Mouse (Mus musculus) gastrocnemius, postnatal 14 days (tissue): ENCODE data around the gene Ifnl2. TPM values are rescaled to one million over a fixed set of nuclear protein-coding genes. Genes with fewer than 3 reads are reported as not detected.

Experiments used
- DNase-seq: peaks from one replicate; pipeline ENCODE4 v3.0.0; 2021; ENCODE audit warnings: mixed read lengths
- intact Hi-C: fragments of 180-260 bp; cut with DNase I; formaldehyde crosslinking; loops from one replicate; pipeline ENCODE4 v1.15.1; 2025; ENCODE audit warnings: low total_unique reads
- total RNA-seq, 2 experiments: library from RNA; stranded (reverse); gene quantifications; 2 replicates each; pipeline ENCODE4 v1.2.3; 2021

Gene Ifnl2
- total RNA-seq, 2 experiments from 2014 or later = not detected

DNA sequence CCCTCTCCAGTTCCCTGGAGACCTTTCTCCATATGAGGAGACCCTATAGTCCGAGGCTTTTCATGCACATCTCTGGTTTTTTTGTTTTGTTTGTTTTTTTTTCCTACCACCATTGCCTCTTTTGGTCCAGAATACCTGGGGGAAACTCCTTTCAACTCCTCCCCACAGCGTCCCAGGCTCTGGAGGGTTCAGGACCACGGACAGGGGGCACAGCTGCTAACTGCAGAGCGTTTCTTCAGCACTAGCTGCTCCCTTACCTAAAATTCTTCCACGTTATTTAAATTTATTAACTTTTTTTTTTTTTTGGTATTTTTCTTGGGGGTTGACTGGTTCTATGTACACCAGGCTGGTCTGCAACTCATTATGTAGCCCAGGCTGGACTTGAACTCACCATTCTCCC, 4.7 kb downstream of the Ifnl2 start:
- intact Hi-C loops = no loop called here
- no peak for DNase-seq

DNA sequence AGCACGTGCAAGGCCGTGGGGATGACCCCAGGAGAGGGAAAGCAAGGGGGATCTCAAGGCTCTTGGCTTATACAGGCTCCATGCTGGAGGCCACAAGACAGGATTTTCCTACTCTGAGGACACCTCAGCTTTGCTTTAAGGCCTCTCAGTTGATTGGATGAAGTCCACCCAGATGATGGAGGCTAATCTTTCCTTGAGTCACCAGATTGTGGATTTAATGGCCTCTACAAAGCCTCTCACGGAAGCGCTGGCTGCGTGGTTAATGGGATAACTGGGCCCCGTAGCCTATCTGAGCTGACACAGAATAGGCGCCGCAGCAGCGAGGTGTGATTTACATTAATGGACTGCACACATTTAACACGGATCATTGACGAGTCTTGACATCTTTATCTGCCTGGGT, 14.8 kb downstream of the Ifnl2 start:
- DNase-seq = no peak
- intact Hi-C loops = no loop called here

DNA sequence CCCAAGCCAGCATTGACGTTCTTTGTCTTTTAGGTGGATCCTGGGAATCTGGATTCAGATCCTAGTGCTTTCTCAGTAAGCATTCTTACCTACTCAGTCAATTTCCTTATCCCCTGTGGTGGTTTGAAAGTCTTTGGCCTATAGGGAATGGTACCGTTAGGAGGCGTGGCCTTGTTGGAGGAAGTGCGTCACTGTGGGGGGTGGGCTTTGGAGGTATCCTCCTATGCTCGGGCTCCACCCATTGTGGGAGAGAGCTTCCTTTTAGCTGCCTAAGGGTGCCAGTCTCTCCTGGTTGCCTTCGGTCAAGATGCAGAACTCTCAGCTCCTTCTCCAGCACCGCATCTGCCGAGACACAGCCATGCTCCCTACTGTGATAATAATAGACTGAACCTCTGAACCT, 17.9 kb downstream of the Ifnl2 start:
- intact Hi-C loops = loop anchor here (5.0 kb wide), 1 partner anchor 110 kb away; no protein-coding TSS in a partner anchor
- no peak for DNase-seq

DNA sequence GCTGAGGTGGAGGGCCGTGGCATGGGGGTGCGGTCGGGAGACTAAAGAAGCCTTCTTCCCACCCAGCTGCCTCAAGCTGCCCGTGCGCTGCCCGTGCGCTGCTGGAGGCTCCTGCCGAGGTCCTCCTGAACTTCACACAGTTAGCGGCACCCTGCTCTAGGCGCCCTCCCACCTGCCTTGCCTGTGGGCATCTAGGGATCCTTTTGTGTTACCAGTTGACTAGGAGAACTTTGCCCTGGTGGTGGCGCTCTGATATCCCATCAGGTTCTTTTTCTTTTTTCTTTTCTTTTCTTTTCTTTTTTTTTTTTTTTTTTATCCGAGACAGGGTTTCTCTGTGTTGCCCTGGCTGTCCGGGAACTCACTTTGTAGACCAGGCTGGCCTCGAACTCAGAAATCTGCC, 19.4 kb downstream of the Ifnl2 start:
- intact Hi-C loops = loop anchor here (5.0 kb wide), 1 partner anchor 111 kb away; no protein-coding TSS in a partner anchor
- DNase-seq = no peak

DNA sequence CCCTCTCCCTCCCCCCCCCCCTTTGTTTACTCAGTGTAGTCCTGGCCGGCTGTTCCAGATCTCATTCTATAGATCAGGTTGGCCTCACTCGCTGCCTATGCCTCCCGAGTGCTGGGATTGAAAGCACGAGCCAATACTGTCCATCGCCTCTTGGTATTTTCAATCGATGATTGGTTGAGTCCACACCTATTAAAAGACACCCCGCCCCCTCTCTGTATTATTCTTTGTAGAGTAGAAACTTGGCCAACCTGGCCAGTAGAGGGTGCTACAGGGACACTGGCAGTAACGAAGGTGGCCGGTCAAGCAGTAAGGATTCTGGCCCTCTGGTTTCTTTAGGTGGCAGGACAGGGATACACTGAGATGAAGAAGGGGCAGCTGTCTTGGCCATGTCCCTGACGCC, 19.8 kb downstream of the Ifnl2 start:
- DNase-seq = peak; percentile 22
- intact Hi-C loops = loop anchor here (5.0 kb wide), 1 partner anchor 112 kb away; no protein-coding TSS in a partner anchor

DNA sequence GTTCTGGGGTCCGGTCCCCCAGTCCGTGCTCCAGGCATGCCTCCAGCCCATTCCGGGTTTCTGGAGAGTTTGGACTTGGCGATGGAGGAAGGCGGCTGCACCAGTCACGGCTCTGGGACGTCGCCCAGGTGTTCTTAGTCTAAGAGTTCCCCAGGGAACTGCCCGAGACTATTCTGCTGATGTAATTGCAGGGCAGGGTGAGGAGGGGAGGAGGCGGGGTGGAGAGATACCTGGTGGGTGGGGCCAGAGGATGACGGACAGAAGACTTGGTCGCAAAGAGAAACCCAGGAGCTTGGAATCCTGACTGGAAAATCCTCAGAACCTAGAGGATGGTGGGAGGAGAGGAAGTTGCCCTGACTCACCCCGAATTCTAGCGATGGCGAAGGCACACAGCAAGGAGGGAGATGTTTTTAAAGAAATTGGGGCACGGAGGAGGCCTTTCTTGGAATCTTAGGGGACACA, 22.2 kb downstream of the Ifnl2 start:
- intact Hi-C loops = loop anchor here (10.0 kb wide), 1 partner anchor 57 kb away; the partner anchor contains the start of genes Nccrp1 and Sycn

DNA sequence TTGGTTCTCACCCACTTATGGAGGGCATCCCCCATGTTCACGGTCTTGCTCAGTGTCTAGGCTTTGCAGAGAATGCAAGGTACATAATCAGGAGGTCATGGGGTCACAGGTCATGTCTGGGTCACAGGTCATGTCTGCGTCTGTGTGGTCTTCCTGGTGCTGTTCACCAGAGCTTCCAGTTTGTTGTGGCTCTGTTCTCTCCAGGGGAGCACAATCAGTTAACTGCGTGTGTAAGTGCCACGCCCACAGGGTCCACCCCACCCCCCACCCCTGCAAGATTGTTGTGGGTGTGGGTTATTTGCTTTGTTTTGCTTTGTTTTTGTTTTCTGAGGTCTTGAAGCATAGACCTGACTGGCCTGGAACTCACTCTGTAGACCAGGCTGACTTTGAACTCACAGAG, 26.1 kb downstream of the Ifnl2 start:
- intact Hi-C loops = loop anchor here (10.0 kb wide), 1 partner anchor 61 kb away; the partner anchor contains the start of genes Nccrp1 and Sycn
- no peak for DNase-seq

More for the DNA sequence above, 22.2 kb downstream of the Ifnl2 start:
- peak; percentile 11 for DNase-seq

DNA sequence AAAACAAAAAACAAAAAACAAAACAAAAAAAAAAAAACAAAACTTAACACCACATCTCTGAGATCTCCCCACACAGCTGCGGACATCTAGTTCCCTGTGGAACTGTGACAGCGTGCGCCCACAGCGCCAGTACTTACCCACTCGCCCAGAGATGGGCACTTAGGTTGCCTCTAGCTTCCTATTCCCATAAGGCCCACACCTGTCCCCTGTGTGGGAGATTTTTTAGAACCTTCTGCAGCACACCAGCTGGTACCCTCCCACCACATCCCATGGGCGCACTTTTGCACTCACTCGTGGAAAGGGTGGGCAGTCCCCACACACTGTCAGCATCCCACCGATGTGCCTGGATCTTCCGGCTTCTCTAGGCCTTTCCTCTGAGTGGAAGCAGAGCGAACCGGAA, 27.4 kb downstream of the Ifnl2 start:
- intact Hi-C loops = loop anchor here (10.0 kb wide), 1 partner anchor 62 kb away; the partner anchor contains the start of genes Nccrp1 and Sycn
- no peak for DNase-seq

DNA sequence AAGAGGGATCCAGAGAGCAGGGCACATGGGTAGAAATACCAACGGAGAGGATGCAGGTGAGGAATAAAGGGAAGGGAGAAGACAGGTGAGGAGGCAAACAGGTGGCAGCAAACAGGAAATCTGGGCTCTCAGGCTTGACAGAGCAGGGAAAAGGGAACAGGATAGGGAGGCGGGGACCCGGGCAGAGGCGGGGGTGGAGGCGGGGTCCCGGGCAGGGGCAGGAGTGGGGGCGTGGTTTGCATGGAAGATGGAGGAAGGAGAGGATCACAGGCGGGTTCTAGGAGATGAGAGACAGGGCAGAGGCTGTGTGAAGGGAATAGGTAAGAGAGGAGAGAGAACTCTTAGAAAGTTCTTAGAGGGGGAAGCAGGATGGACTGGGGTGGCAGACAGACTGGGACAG, 31.4 kb downstream of the Ifnl2 start:
- DNase-seq = no peak
- intact Hi-C loops = no loop called here

DNA sequence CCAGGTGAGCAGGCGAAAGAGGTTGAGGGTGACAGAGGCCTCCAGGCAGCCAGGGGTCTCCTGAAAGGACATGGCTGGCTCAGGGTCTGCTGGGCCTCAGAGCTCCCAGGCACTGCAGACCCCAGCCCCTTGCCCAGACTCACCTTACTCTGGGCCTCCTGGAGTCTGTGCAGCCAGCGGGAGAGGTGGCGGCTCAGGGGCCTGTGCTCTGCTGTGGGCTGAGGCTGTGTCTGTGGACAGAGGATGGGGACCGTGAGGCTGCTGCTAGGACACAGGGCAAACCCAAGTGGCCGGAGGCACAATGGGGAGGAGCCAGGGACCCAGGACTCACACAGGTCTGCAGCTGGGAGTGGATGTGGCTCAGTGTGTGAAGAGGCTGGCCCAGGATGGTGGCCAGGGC, 32.9 kb downstream of the Ifnl2 start:
- intact Hi-C loops = no loop called here
- no peak for DNase-seq

DNA sequence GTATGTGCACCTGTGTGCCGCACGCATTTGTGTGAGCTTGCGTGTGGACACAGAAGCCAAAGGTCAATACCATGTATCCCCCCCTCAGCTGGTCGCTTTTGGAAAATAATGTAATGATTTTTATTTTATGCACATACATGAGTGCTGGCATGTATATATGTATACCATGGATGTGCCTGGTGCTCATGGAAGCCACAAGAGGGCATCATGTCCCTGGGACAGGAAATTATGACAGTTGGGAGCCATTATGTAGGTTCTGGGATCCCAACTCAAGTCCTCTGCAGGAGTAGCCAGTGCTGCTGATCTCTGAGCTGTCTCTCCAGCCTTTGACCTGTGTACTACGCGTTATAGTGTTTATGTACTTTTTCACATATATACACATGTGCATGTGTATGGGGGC, 34.1 kb downstream of the Ifnl2 start:
- intact Hi-C loops = no loop called here
- no peak for DNase-seq

DNA sequence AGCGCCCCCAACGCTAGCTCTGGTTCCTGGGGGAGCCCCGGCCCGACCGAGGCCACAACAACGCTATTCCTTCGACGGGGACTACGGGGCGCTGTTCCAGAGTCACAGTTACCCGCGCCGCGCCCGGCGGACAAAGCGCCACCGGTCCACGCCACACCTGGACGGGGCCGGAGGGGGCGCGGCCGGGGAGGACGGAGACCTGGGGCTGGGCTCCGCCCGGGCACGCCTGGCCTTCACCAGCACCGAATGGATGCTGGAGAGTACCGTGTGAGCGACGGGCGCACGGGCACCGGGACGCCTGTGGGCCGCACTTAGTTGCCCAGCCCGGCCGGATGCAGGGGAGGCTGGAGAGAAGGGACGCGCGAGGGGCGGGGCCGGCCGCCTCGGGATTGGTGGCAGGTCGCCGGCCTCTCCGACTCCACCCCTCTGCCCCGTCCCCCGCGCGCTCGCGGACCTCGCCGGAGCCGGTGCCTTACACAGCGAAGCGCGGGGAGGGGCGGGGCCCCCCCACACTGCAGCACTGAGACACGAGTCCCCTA, 43.0 kb downstream of the Ifnl2 start:
- intact Hi-C loops = no loop called here
- DNase-seq = peak; percentile 62

DNA sequence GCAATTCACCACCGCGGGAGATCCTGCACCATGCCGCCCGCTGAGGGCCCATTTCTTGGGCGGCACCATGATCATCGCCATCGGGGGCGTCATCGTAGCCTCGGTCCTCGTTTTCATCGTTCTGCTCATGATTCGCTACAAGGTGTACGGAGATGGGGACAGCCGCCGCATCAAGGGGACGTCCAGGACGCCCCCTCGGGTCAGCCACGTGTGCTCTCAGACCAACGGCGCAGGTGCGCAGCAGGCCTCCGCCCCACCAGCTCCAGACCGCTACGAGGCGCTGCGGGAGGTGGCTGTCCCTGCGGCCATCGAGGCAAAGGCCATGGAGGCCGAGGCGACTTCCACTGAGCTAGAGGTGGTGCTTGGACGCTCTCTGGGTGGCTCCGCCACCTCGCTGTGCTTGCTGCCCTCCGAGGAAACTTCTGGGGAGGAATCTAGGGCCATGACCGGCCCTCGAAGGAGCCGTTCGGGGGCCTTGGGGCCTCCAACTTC, 43.5 kb downstream of the Ifnl2 start:
- DNase-seq = no peak
- intact Hi-C loops = no loop called here

DNA sequence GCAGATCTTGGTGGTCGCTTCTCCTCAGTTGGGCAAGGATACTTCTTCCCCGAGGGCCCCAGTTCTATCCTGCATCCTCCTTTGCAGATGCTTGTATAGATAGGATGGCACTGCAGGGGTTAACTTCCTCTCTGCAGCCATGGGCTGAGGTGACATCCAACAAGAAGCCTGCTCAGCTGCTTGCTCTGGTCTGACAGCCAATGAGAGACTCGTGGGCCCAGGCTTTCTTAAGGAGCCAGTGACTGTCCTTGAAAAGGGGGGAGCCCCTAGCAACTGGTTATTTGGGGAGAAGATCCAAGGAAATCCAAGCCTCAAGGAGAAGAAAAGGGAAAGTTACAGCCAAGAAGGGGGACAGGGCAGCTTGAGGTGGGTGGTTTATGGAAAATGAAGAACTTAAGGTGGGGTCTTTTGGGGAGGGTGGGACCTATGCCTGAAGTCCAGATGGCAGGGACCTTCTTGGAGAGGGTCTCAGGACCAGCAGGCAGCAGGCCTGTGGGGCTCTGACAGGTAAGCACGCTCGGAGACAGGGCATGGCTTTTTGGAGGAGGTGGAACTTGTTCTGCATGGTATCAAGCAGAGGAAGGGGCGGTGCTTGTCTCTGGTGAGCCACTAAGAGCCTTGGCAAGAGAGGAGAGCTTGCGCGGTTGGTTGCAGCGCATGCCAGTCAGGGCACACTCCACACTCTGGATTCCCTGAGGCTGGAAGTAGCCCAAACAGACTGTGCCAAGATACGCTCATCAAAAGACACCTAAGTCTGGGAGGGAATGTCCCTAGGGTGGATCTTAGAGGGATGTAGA, 45.6 kb downstream of the Ifnl2 start:
- intact Hi-C loops = no loop called here
- DNase-seq = no peak

DNA sequence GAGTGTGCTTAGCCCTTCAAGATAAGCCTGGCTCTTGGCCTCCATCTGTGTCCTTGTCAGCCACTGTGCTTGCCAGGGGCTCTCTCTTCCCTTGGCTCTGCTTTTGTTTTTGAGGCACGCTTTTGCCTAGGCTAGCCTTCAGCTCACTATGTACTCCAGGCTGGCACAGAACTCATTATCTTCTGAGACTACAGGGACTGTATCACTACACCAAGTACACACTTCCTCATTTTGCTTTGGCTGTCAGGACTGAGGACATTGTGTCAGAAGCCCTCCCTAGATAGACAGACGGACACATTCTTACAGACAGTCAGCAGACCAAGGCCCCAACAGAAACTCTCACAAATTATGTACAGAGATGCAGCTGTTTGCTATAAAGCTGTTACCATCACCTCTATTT, 47.5 kb downstream of the Ifnl2 start:
- DNase-seq = no peak
- intact Hi-C loops = no loop called here

DNA sequence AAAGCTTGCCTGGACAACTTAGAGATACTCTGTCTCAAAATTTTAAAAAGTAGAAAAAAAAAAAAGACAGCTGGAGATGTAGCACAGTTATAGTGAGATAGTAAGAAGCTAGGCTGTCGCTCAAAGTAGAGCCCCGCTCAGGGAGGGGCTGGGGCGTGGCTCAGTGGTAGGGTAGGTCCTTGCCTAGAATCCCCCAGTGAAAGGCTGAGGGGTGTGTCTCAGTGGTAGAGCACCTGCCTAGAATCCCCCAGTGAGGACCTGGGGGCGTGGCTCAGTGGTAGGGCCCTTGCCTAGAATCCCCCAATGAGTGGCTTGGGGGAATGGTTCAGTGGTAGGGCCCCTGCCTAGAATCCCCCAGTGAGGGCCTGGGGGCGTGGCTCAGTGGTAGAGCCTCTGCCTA, 49.9 kb downstream of the Ifnl2 start:
- DNase-seq = no peak
- intact Hi-C loops = no loop called here

Other genes starting within 250 kb of the Ifnl2 start
- gene Eid2, start 242.6 kb downstream of the Ifnl2 start, total RNA-seq = 1 to 10 TPM; 6.9 to 8.9 TPM
- gene Eid2b, start 232.7 kb downstream of the Ifnl2 start, total RNA-seq = 1 to 10 TPM; 5.6 to 5.9 TPM
- gene Selenov, start 219.3 kb downstream of the Ifnl2 start, total RNA-seq = not detected
- gene Dll3, start 208.2 kb downstream of the Ifnl2 start, total RNA-seq = not detected
- 10 to 100 TPM; 38.2 to 39.4 TPM for gene Timm50, start 198.4 kb downstream of the Ifnl2 start, total RNA-seq
- gene Supt5, start 171.7 kb downstream of the Ifnl2 start, total RNA-seq = 10 to 100 TPM; 60.0 to 60.1 TPM
- 100 to 1,000 TPM; 522 to 620 TPM for gene Rps16, start 159.8 kb downstream of the Ifnl2 start, total RNA-seq
- gene Plekhg2, start 137.9 kb downstream of the Ifnl2 start, total RNA-seq = 10 to 100 TPM; 15.0 to 15.7 TPM
- gene Zfp36, start 130.2 kb downstream of the Ifnl2 start, total RNA-seq = 10 to 100 TPM in 1 of 2 experiments, 1 to 10 TPM in 1; 5.9 to 11.6 TPM
- gene Med29, start 117.7 kb downstream of the Ifnl2 start, total RNA-seq = 10 to 100 TPM; 20.7 to 20.9 TPM
- gene Paf1, start 117.5 kb downstream of the Ifnl2 start, total RNA-seq = 10 to 100 TPM; 32.9 to 34.8 TPM
- gene Gmfg, start 73.0 kb downstream of the Ifnl2 start, total RNA-seq = 1 to 10 TPM; 5.3 to 5.9 TPM
- gene Lrfn1, start 58.5 kb downstream of the Ifnl2 start, total RNA-seq = 1 to 10 TPM; 1.2 to 1.4 TPM
- gene Ifnl3, start 12.4 kb upstream of the Ifnl2 start, total RNA-seq = not detected
- gene Sycn, start 30.4 kb upstream of the Ifnl2 start, total RNA-seq = not detected
- not detected for gene Nccrp1, start 36.8 kb upstream of the Ifnl2 start, total RNA-seq
- 10 to 100 TPM; 15.7 to 18.5 TPM for gene Samd4b, start 87.7 kb upstream of the Ifnl2 start, total RNA-seq
- 1 to 10 TPM; 2.9 to 4.6 TPM for gene Pak4, start 87.7 kb upstream of the Ifnl2 start, total RNA-seq
- not detected for gene Acp7, start 120.9 kb upstream of the Ifnl2 start, total RNA-seq
- 1 to 10 TPM in 1 of 2 experiments, under 1 TPM in 1; 0.82 to 1.4 TPM for gene Fbxo27, start 182.4 kb upstream of the Ifnl2 start, total RNA-seq
- 1 to 10 TPM; 5.6 to 7.3 TPM for gene Fbxo17, start 206.3 kb upstream of the Ifnl2 start, total RNA-seq
- gene Mrps12, start 231.4 kb upstream of the Ifnl2 start, total RNA-seq = 10 to 100 TPM; 43.7 to 48.0 TPM
- gene Sars2, start 231.5 kb upstream of the Ifnl2 start, total RNA-seq = 10 to 100 TPM; 19.0 TPM
- not detected for gene Ccer2, start 245.7 kb upstream of the Ifnl2 start, total RNA-seq